Mouse (Mus musculus) myocyte (in vitro differentiated cells): ENCODE results near the gene Lpar1.
A peak's percentile ranks its signal among the peaks of the same experiment; 100 is the strongest.

ENCODE experiments used
- MYOD1 ChIP-seq, 3 experiments: IDR thresholded peaks; one replicate each; pipeline ENCODE4 v1.6.1; 2011; ENCODE audit warnings: control low read depth in 2 of 3, low read depth in 2 of 3, mild to moderate bottlenecking in 2 of 3, moderate library complexity in 1 of 3; ENCODE audit not compliant: insufficient read length in 2 of 3, control insufficient read depth in 1 of 3
- POLR2A ChIP-seq: IDR thresholded peaks from one replicate; pipeline ENCODE4 v1.6.1; 2011; ENCODE audit warnings: low read depth, mild to moderate bottlenecking, control low read depth, moderate library complexity; ENCODE audit not compliant: insufficient read length
- TCF12 ChIP-seq: IDR thresholded peaks from one replicate; pipeline ENCODE4 v1.6.1; 2011; ENCODE audit warnings: mild to moderate bottlenecking, control low read depth; ENCODE audit not compliant: poor library complexity, insufficient read depth, severe bottlenecking

GRCm38 (mm10) chr4:58464390-58465164 lies 89.1 kb downstream of the Lpar1 start:
- TF ChIP-seq POLR2A (no peak), TCF12 (peak; percentile 2), MYOD1 (IDR thresholded peaks at IDR 0.05; ENCODE audit: control insufficient read depth in 1 of 3, insufficient read length in 2 of 3, low read depth in 2 of 3) (peak in 1 of 3 experiments; percentile 75)
